ENCODE assay signal across 9 mouse cellular contexts in the genomic region with DNA sequence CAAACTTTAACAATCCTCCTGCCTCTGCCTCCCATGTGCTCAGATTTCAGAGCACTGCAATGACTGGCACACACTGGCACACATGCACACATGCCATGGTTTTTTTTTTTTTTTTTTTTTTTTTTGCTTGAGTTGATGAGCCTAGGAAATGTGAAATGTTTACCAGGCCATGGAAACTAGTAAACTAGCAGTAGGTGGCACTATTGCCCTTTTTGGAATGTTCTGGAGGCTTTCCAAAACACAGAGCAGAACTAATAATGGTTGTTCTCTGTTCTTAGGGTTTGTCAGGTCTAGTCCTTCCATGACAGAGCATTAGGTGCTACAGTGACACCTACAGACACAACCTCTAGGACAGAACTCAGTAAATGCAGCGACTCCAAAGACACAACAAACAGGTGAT. TPM values are rescaled to one million over a fixed set of nuclear protein-coding genes. Genes with fewer than 3 reads are reported as not detected.
DNase-seq lines count a peak whose midpoint lies in the region; TF ChIP-seq lines count a peak whose summit lies in the region.
"Had no signal": no experiment of that assay in that cellular context is flagged by ENCODE, and none has a peak within 500 bp of the region (broad histone marks: within the 10 kb centered on the region; RNA-seq: fewer than 3 reads in every experiment).

No protein-coding gene starts in this region.

- no peak overlapping the region for H3K27ac ChIP-seq in left cerebral cortex, adult 2 months
- H3K27ac ChIP-seq: liver, embryonic 15.5 days had no signal

- TF ChIP-seq CTCF in left cerebral cortex, adult 2 months (IDR thresholded peaks at IDR 0.05), result peak; percentile 45

- peak; percentile 63 for DNase-seq in adrenal gland, adult 2 months
- DNase-seq in adrenal gland, adult 18-20 months (ENCODE audit: low spot score in 2 of 2), result no peak
- no peak for DNase-seq in left cerebral cortex, adult 2 months (ENCODE audit: extremely low spot score in 1 of 2, low spot score in 2 of 2)
- DNase-seq in left cerebral cortex, postnatal 36 days (ENCODE audit: low spot score in 2 of 2), result no peak
- peak; percentile 9 for DNase-seq in ZHBTc4 (ENCODE audit: low read depth, low spot score)
- peak; percentile 58 for DNase-seq in heart, postnatal 4 days
- DNase-seq in thymus, postnatal 25 days, result peak; percentile 38
- DNase-seq in frontal cortex, postnatal 14 days (ENCODE audit: low spot score in 2 of 2), result no peak

- intact Hi-C loops in left cerebral cortex, adult 2 months (cut with DNase I), result loop anchor here (5.0 kb wide), 1 partner anchor 140 kb away; no protein-coding TSS in a partner anchor
- intact Hi-C loops in left cerebral cortex, postnatal 36 days (cut with DNase I), result loop anchor here (5.0 to 10.0 kb wide), 2 partner anchors 145 to 323 kb away; no protein-coding TSS in a partner anchor

- H3K4me3 ChIP-seq in left cerebral cortex, adult 2 months, result no peak overlapping the region
- H3K4me3 ChIP-seq: liver, embryonic 15.5 days had no signal

RNA-seq across cellular contexts. Expression of gene Atl2, which starts 33.9 kb away (rescaled TPM):
- total RNA-seq in adrenal gland, adult 2 months (2021), result 100 to 1,000 TPM in 1 of 2 experiments, 10 to 100 TPM in 1; 61.4 to 137 TPM
- 10.3 and 14.5 TPM in 2 replicates for polyA plus RNA-seq in adrenal gland, adult 2 months (2012; rRNA removed)
- 100 to 1,000 TPM in 1 of 2 experiments, 10 to 100 TPM in 1; 47.4 to 120 TPM for total RNA-seq in adrenal gland, adult 18-20 months (2021)
- 10 to 100 TPM; 64.4 to 67.2 TPM for total RNA-seq in left cerebral cortex, adult 2 months (2021)
- 10 to 100 TPM; 61.8 to 75.2 TPM for total RNA-seq in left cerebral cortex, postnatal 36 days (2021)
- 10 to 100 TPM; 32.5 to 33.8 TPM for total RNA-seq in heart, postnatal 4 days (2021)

Comparison
In these comparisons a context has a peak if more than half of its experiments do, and no peak if none do; other contexts are left out.
1. DNase-seq: peak in adrenal gland, adult 2 months (single experiment), ZHBTc4 (single experiment), heart, postnatal 4 days (single experiment) and thymus, postnatal 25 days (single experiment); none in adrenal gland, adult 18-20 months (0 of 2), left cerebral cortex, adult 2 months (0 of 2), left cerebral cortex, postnatal 36 days (0 of 2) and frontal cortex, postnatal 14 days (0 of 2).